Mouse (Mus musculus): Measurements from ENCODE around the gene Fblim1. TPM values are rescaled to one million over a fixed set of nuclear protein-coding genes. Genes with fewer than 3 reads are reported as not detected.

Gene Fblim1
- polyA plus RNA-seq, 1 experiment from 2014 or later: 77.2 TPM

GRCm38 (mm10) chr4:141598199-141598893 lies 7.5 kb downstream of the Fblim1 start:
- Histone ChIP-seq H3K27me3 (ENCODE audit: control insufficient read depth, insufficient read depth, low read length) (no peaks in the 10 kb centered on the region), H3K4me2 (ENCODE audit: low read depth, low read length) (peak overlapping the region; percentile 89), H3K36me3 (ENCODE audit: control insufficient read depth, insufficient read depth, low read length) (0 out of 2 replicates have a peak, but pooled peaks cover 1% of the 10 kb centered on the region), H3K4me3 (replicated peaks; ENCODE audit: low read length) (peak overlapping the region; percentile 72), H3K9me3 (replicated peaks; ENCODE audit: control insufficient read depth, low read length) (no peaks in the 10 kb centered on the region), H3K9ac (ENCODE audit: low read length) (peak overlapping the region; percentile 90), H3K4me1 (ENCODE audit: control insufficient read depth, insufficient read depth, low read length) (peaks cover 24% of the 10 kb centered on the region), H3K27ac (ENCODE audit: low read length) (peak overlapping the region; percentile 92)
- ATAC-seq (ENCODE audit: insufficient read depth, low FRiP score): peak; percentile 74
- 2% methylated on average over 19 of the region's 19 CpGs for WGBS

- H3K9me3 ChIP-seq (replicated peaks; ENCODE audit: control insufficient read depth, low read length): no peaks in the 10 kb centered on the region
- peaks cover 18% of the 10 kb centered on the region for H3K4me1 ChIP-seq (ENCODE audit: control insufficient read depth, insufficient read depth, low read length)
- no peak overlapping the region for H3K9ac ChIP-seq (ENCODE audit: low read length)
- no peak for ATAC-seq (ENCODE audit: insufficient read depth, low FRiP score)
- no peak overlapping the region for H3K4me2 ChIP-seq (ENCODE audit: low read depth, low read length)
- 0 out of 2 replicates have a peak, but pooled peaks cover 5% of the 10 kb centered on the region for H3K36me3 ChIP-seq (ENCODE audit: control insufficient read depth, insufficient read depth, low read length)
- 85% methylated on average over 8 of the region's 8 CpGs for WGBS
- no peak overlapping the region for H3K4me3 ChIP-seq (replicated peaks; ENCODE audit: low read length)
- H3K27me3 ChIP-seq (ENCODE audit: control insufficient read depth, insufficient read depth, low read length): no peaks in the 10 kb centered on the region
- H3K27ac ChIP-seq (ENCODE audit: low read length): no peak overlapping the region; the same call in 1 of the 2 replicates
Measured at GRCm38 (mm10) chr4:141596700-141597328, 9.1 kb downstream of the Fblim1 start.

- no peak overlapping the region for H3K27ac ChIP-seq (ENCODE audit: low read length)
- no peaks in the 10 kb centered on the region for H3K27me3 ChIP-seq (ENCODE audit: control insufficient read depth, insufficient read depth, low read length)
- H3K4me3 ChIP-seq (replicated peaks; ENCODE audit: low read length): no peak overlapping the region
- 72% methylated on average over 9 of the region's 9 CpGs for WGBS
- H3K4me2 ChIP-seq (ENCODE audit: low read depth, low read length): no peak overlapping the region
- no peak overlapping the region for H3K9ac ChIP-seq (ENCODE audit: low read length)
- H3K36me3 ChIP-seq (ENCODE audit: control insufficient read depth, insufficient read depth, low read length): 0 out of 2 replicates have a peak, but pooled peaks cover 8% of the 10 kb centered on the region
- no peaks in the 10 kb centered on the region for H3K9me3 ChIP-seq (replicated peaks; ENCODE audit: control insufficient read depth, low read length)
- peaks cover 12% of the 10 kb centered on the region for H3K4me1 ChIP-seq (ENCODE audit: control insufficient read depth, insufficient read depth, low read length)
- ATAC-seq (ENCODE audit: insufficient read depth, low FRiP score): no peak; the same call in 1 of the 2 replicates
Measured at GRCm38 (mm10) chr4:141595605-141596268, 10.2 kb downstream of the Fblim1 start.

- Histone ChIP-seq H3K36me3 (ENCODE audit: control insufficient read depth, insufficient read depth, low read length) (0 out of 2 replicates have a peak, but pooled peaks cover 8% of the 10 kb centered on the region), H3K27ac (ENCODE audit: low read length) (no peak overlapping the region), H3K9me3 (replicated peaks; ENCODE audit: control insufficient read depth, low read length) (no peaks in the 10 kb centered on the region), H3K9ac (ENCODE audit: low read length) (no peak overlapping the region), H3K27me3 (ENCODE audit: control insufficient read depth, insufficient read depth, low read length) (no peaks in the 10 kb centered on the region), H3K4me2 (ENCODE audit: low read depth, low read length) (no peak overlapping the region), H3K4me3 (replicated peaks; ENCODE audit: low read length) (no peak overlapping the region), H3K4me1 (ENCODE audit: control insufficient read depth, insufficient read depth, low read length) (peaks cover 7% of the 10 kb centered on the region)
- ATAC-seq (ENCODE audit: insufficient read depth, low FRiP score): no peak
- 89% methylated on average over 11 of the region's 11 CpGs for WGBS
Measured at GRCm38 (mm10) chr4:141595138-141595537, 10.8 kb downstream of the Fblim1 start.

- 35% methylated on average over 3 of the region's 3 CpGs for WGBS
Measured at GRCm38 (mm10) chr4:141591547-141591946, 14.3 kb downstream of the Fblim1 start.

GRCm38 (mm10) chr4:141583919-141584318 lies 22.0 kb downstream of the Fblim1 start:
- Histone ChIP-seq H3K4me3 (replicated peaks; ENCODE audit: low read length) (no peak overlapping the region), H3K27ac (ENCODE audit: low read length) (no peak overlapping the region), H3K4me1 (ENCODE audit: control insufficient read depth, insufficient read depth, low read length) (no peaks in the 10 kb centered on the region), H3K9me3 (replicated peaks; ENCODE audit: control insufficient read depth, low read length) (no peaks in the 10 kb centered on the region), H3K27me3 (ENCODE audit: control insufficient read depth, insufficient read depth, low read length) (no peaks in the 10 kb centered on the region), H3K36me3 (ENCODE audit: control insufficient read depth, insufficient read depth, low read length) (peaks cover 15% of the 10 kb centered on the region), H3K4me2 (ENCODE audit: low read depth, low read length) (no peak overlapping the region), H3K9ac (ENCODE audit: low read length) (no peak overlapping the region)
- WGBS: 93% methylated on average over 8 of the region's 8 CpGs
- no peak for ATAC-seq (ENCODE audit: insufficient read depth, low FRiP score)

More at GRCm38 (mm10) chr4:141591547-141591946, 14.3 kb downstream of the Fblim1 start:
- Histone ChIP-seq H3K27ac (ENCODE audit: low read length) (no peak overlapping the region), H3K4me2 (ENCODE audit: low read depth, low read length) (no peak overlapping the region), H3K36me3 (ENCODE audit: control insufficient read depth, insufficient read depth, low read length) (peaks cover 14% of the 10 kb centered on the region), H3K4me3 (replicated peaks; ENCODE audit: low read length) (no peak overlapping the region), H3K9ac (ENCODE audit: low read length) (no peak overlapping the region), H3K27me3 (ENCODE audit: control insufficient read depth, insufficient read depth, low read length) (no peaks in the 10 kb centered on the region), H3K9me3 (replicated peaks; ENCODE audit: control insufficient read depth, low read length) (no peaks in the 10 kb centered on the region), H3K4me1 (ENCODE audit: control insufficient read depth, insufficient read depth, low read length) (no peaks in the 10 kb centered on the region)
- ATAC-seq (ENCODE audit: insufficient read depth, low FRiP score): no peak

GRCm38 (mm10) chr4:141581051-141581450 lies 24.8 kb downstream of the Fblim1 start:
- Histone ChIP-seq H3K4me3 (replicated peaks; ENCODE audit: low read length) (no peak overlapping the region), H3K9me3 (replicated peaks; ENCODE audit: control insufficient read depth, low read length) (0 out of 2 replicates have a peak, but pooled peaks cover 3% of the 10 kb centered on the region), H3K9ac (ENCODE audit: low read length) (no peak overlapping the region), H3K27ac (ENCODE audit: low read length) (no peak overlapping the region), H3K27me3 (ENCODE audit: control insufficient read depth, insufficient read depth, low read length) (no peaks in the 10 kb centered on the region), H3K4me2 (ENCODE audit: low read depth, low read length) (no peak overlapping the region), H3K36me3 (ENCODE audit: control insufficient read depth, insufficient read depth, low read length) (peaks cover 24% of the 10 kb centered on the region), H3K4me1 (ENCODE audit: control insufficient read depth, insufficient read depth, low read length) (no peaks in the 10 kb centered on the region)
- 94% methylated on average over 13 of the region's 13 CpGs for WGBS
- no peak for ATAC-seq (ENCODE audit: insufficient read depth, low FRiP score)

- H3K27me3 ChIP-seq (ENCODE audit: control insufficient read depth, insufficient read depth, low read length): no peaks in the 10 kb centered on the region
- H3K4me1 ChIP-seq (ENCODE audit: control insufficient read depth, insufficient read depth, low read length): 0 out of 2 replicates have a peak, but pooled peaks cover 3% of the 10 kb centered on the region
- H3K9ac ChIP-seq (ENCODE audit: low read length): no peak overlapping the region
- H3K9me3 ChIP-seq (replicated peaks; ENCODE audit: control insufficient read depth, low read length): 0 out of 2 replicates have a peak, but pooled peaks cover 3% of the 10 kb centered on the region
- H3K4me3 ChIP-seq (replicated peaks; ENCODE audit: low read length): no peak overlapping the region
- H3K4me2 ChIP-seq (ENCODE audit: low read depth, low read length): no peak overlapping the region
- peak; percentile 69 for ATAC-seq (ENCODE audit: insufficient read depth, low FRiP score)
- peak overlapping the region; percentile 37 for H3K27ac ChIP-seq (ENCODE audit: low read length)
- 35% methylated on average over 3 of the region's 3 CpGs for WGBS
- H3K36me3 ChIP-seq (ENCODE audit: control insufficient read depth, insufficient read depth, low read length): peaks cover 24% of the 10 kb centered on the region
Measured at GRCm38 (mm10) chr4:141578833-141579232, 27.1 kb downstream of the Fblim1 start.

GRCm38 (mm10) chr4:141576877-141577276 lies 29.0 kb downstream of the Fblim1 start:
- no peaks in the 10 kb centered on the region for H3K27me3 ChIP-seq (ENCODE audit: control insufficient read depth, insufficient read depth, low read length)
- WGBS: 93% methylated on average over 7 of the region's 7 CpGs
- H3K4me1 ChIP-seq (ENCODE audit: control insufficient read depth, insufficient read depth, low read length): 0 out of 2 replicates have a peak, but pooled peaks cover 11% of the 10 kb centered on the region
- H3K9me3 ChIP-seq (replicated peaks; ENCODE audit: control insufficient read depth, low read length): 0 out of 2 replicates have a peak, but pooled peaks cover 3% of the 10 kb centered on the region
- no peak for ATAC-seq (ENCODE audit: insufficient read depth, low FRiP score)
- no peak overlapping the region for H3K9ac ChIP-seq (ENCODE audit: low read length)
- H3K4me3 ChIP-seq (replicated peaks; ENCODE audit: low read length): no peak overlapping the region
- H3K4me2 ChIP-seq (ENCODE audit: low read depth, low read length): no peak overlapping the region
- H3K36me3 ChIP-seq (ENCODE audit: control insufficient read depth, insufficient read depth, low read length): peaks cover 19% of the 10 kb centered on the region; the same call in 1 of the 2 replicates
- H3K27ac ChIP-seq (ENCODE audit: low read length): no peak overlapping the region

Measured in stomach, embryonic 16.5 days (tissue).